Mouse (Mus musculus): Measurements from ENCODE around the gene Fstl1. TPM values are rescaled to one million over a fixed set of nuclear protein-coding genes. Genes with fewer than 3 reads are reported as not detected.

The Fstl1 gene
- total RNA-seq, 2 experiments from 2014 or later, result 457 to 460 TPM

GRCm38 (mm10) chr16:37869470-37870231 is 93.0 kb downstream of the Fstl1 start:
- no peak for DNase-seq

- peak; percentile 37 for DNase-seq
These were observed 94.5 kb downstream of the Fstl1 start for GRCm38 (mm10) chr16:37871112-37871715.

- DNase-seq, result no peak
These were observed 98.0 kb downstream of the Fstl1 start for GRCm38 (mm10) chr16:37874501-37875235.

DNA sequence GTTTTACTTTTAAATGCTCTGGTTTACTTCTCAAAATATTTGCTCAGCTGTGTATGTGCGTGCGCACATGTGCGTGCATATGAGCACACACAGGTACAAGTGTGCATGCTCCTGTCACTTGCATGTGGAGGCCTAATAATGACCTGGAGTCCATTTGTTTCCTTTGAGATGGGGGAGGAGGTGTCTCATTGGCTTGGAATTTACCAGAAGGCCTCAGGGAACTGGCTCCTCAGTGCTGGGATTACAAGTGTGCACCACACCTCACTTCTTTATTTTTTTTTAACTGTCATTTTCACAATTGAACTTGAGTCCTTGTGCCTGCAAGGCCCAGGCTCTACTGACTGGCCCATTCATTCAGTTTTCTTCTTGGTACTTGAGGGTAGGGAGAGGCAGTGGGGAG is 100.7 kb downstream of the Fstl1 start:
- DNase-seq, result no peak

DNA sequence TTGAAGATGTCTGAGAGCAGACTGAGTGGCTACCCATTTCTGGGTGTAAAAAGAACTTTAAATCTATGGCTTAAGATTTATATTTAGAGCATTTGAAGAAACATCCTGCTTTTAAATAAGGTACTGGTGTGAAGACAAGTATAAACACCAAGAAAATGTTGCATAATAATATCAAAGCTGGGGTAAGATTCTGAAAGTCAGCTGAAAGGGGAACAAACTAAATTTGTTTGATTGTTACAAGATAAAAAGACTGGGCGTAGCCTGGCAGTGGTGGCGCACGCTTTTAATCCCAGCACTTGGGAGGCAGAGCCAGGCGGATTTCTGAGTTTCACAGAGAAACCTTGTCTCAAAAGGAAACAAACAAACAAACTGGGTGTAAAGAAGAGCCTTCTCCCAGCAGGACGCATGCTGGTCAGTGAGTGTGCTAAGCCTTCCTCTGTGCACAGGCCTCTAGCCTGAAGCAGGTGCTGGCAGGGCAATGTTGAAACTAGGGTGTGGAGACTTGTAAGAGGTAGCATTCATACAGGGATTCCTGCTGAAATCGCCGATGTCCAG is 102.4 kb downstream of the Fstl1 start:
- DNase-seq, result no peak

DNA sequence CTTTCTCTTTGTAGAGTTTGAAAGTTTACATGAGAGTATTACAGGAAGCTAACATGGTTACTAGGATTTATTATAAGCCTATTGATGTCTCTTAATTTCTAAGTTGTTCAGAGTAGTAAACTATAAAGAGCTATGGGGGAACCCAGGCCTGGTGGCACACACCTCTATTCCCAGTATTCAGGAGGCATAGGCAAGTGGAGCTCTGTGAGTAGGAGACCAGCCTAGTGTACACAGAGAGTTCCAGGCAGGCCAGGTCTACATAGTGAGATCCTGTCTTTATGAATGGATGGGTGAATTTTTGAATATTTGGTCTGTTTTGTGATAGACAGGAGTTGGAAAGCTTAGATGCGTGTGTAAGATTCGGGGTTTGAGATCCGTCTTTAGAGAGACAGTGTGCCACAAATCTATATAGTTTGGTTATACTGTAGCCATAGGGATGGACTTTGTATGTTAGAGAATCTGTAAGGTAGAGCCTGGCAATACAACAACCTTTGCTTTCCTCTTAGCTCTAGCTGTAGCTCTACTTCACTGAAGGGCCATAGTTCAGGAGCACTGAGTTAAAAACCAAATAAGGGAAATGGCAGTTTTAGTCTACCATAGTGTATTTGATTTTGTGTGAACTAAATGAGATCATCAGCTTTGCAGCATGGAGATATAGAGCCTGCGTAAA is 103.2 kb downstream of the Fstl1 start:
- DNase-seq, result no peak

- no peak for DNase-seq
These were observed 104.5 kb downstream of the Fstl1 start for GRCm38 (mm10) chr16:37881168-37881567.

Other genes with a start within 250 kb of the Fstl1 start
- gene Gtf2e1, start 237.1 kb upstream of the Fstl1 start, total RNA-seq (2021), result 10 to 100 TPM in 1 of 2 experiments, 1 to 10 TPM in 1; 9.4 to 10.7 TPM
- 10 to 100 TPM; 15.3 to 16.4 TPM for gene Rabl3, start 237.0 kb upstream of the Fstl1 start, total RNA-seq (2021)
- gene Hgd, start 196.7 kb upstream of the Fstl1 start, total RNA-seq (2021), result under 1 TPM in 1 of 2 experiments, not detected in 1; 0.74 TPM
- 100 to 1,000 TPM; 141 to 154 TPM for gene Ndufb4, start 122.4 kb upstream of the Fstl1 start, total RNA-seq (2021)
- under 1 TPM; 0.47 to 0.79 TPM for gene Gm36028, start 84.3 kb downstream of the Fstl1 start, total RNA-seq (2021)
- gene Lrrc58, start 91.5 kb downstream of the Fstl1 start, total RNA-seq (2021), result 10 to 100 TPM; 89.6 to 90.1 TPM
- under 1 TPM; 0.45 to 0.47 TPM for gene Gpr156, start 139.6 kb downstream of the Fstl1 start, total RNA-seq (2021)

All from heart, postnatal 4 days (tissue).